In genomic region chr6:119039815-119040214, GRCm38 (mm10) we compare ENCODE assay signal across 21 mouse cellular contexts.
"Had no signal": no experiment of that assay in that cellular context is flagged by ENCODE, and none has a peak within 500 bp of the region (broad histone marks: within the 10 kb centered on the region; RNA-seq: fewer than 3 reads in every experiment).

No protein-coding gene starts in this region.

- H3K4me2 ChIP-seq: limb, embryonic 13.5 days; liver, embryonic 12.5 days; liver, embryonic 15.5 days; lung, embryonic 15.5 days; neural tube, embryonic 12.5 days; neural tube, embryonic 15.5 days; stomach, embryonic 15.5 days had no signal

- H3K27ac ChIP-seq: left cerebral cortex, adult 2 months; limb, embryonic 13.5 days; liver, embryonic 12.5 days; liver, embryonic 15.5 days; lung, embryonic 15.5 days; neural tube, embryonic 12.5 days; neural tube, embryonic 15.5 days; stomach, embryonic 15.5 days had no signal

- DNase-seq: kidney, adult 18-20 months; kidney, adult 9 months; kidney, postnatal 14 days; kidney, postnatal 4 days; layer of hippocampus, postnatal 36 days; liver; lung, adult 18-20 months; lung, postnatal 10 days; lung, postnatal 36 days; right cerebral cortex, postnatal 25 days; spleen, adult 18-20 months; thymus, postnatal 36 days had no signal

- H3K27me3 ChIP-seq: limb, embryonic 13.5 days; liver, embryonic 15.5 days; lung, embryonic 15.5 days; neural tube, embryonic 12.5 days; neural tube, embryonic 15.5 days; stomach, embryonic 15.5 days had no signal

- H3K4me1 ChIP-seq: liver, embryonic 12.5 days; liver, embryonic 15.5 days; neural tube, embryonic 12.5 days; stomach, embryonic 15.5 days had no signal

- H3K9me3 ChIP-seq: liver, embryonic 12.5 days; liver, embryonic 15.5 days; lung, embryonic 15.5 days; neural tube, embryonic 12.5 days; neural tube, embryonic 15.5 days; stomach, embryonic 15.5 days had no signal

- H3K36me3 ChIP-seq: liver, embryonic 12.5 days; liver, embryonic 15.5 days; lung, embryonic 15.5 days; neural tube, embryonic 12.5 days; neural tube, embryonic 15.5 days; stomach, embryonic 15.5 days had no signal

- ATAC-seq: intestine, embryonic 16.5 days; liver, embryonic 12.5 days had no signal

- H3K9ac ChIP-seq: limb, embryonic 13.5 days; liver, embryonic 12.5 days; liver, embryonic 15.5 days; lung, embryonic 15.5 days; neural tube, embryonic 12.5 days; neural tube, embryonic 15.5 days; stomach, embryonic 15.5 days had no signal

- H3K4me3 ChIP-seq: left cerebral cortex, adult 2 months; limb, embryonic 13.5 days; liver, embryonic 12.5 days; liver, embryonic 15.5 days; lung, embryonic 15.5 days; neural tube, embryonic 12.5 days; neural tube, embryonic 15.5 days; stomach, embryonic 15.5 days had no signal
